Mouse (Mus musculus): Measurements from ENCODE around the gene Gm20721.

DNA sequence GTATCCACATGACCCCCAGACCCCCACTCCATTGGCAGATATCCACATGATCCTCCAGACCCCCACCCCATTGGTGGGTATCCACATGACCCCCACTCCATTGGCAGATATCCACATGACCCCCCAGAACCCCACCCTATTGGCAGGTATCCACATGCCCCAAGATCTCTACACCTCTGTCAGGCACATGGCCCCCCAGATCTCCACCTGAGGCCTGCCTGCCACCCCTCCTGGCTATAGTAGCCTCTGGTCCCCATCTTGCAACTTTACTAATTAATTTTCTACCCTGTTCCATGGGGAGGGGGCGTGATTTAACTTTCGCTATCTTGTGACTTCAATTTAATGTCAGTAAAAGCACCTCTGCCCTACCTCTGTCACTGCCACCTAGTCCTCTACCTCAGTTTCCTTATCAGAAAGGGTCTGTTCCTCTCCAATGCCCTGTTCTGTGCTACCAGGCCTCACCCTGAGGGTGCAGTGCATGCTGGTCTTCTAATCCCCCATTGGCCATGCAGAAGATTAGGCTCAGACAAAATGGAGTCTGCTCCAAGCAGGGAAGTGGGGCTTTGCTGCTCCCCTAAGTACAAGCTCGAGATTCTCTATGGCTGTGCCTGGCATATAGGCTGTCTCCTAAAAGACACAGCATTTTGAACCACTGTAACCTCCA, 6.2 kb downstream of the Gm20721 start:
- TF ChIP-seq POLR2A (IDR thresholded peaks at IDR 0.05; ENCODE audit: insufficient read depth, low read depth, low read length) (no peak), CTCF (IDR thresholded peaks at IDR 0.05; ENCODE audit: insufficient read depth, low read depth, low read length) (no peak)
